Mouse (Mus musculus) liver, adult (tissue): Measurements from ENCODE around the gene Ets2.
A peak's percentile ranks its signal among the peaks of the same experiment; 100 is the strongest.

Experiments
- GATA4 ChIP-seq: IDR thresholded peaks from 2 replicates; pipeline ENCODE4 v1.6.1; 2014; ENCODE audit warnings: mild to moderate bottlenecking, low read length; ENCODE audit not compliant: insufficient replicate concordance

Ets2 gene

GRCm38 (mm10) chr16:95676668-95677067 is 25.2 kb upstream of the Ets2 start:
- TF ChIP-seq GATA4, result no peak

GRCm38 (mm10) chr16:95682431-95682892 is 19.4 kb upstream of the Ets2 start:
- TF ChIP-seq GATA4, result peak; percentile 92; the same call in 1 of the 2 replicates

DNA sequence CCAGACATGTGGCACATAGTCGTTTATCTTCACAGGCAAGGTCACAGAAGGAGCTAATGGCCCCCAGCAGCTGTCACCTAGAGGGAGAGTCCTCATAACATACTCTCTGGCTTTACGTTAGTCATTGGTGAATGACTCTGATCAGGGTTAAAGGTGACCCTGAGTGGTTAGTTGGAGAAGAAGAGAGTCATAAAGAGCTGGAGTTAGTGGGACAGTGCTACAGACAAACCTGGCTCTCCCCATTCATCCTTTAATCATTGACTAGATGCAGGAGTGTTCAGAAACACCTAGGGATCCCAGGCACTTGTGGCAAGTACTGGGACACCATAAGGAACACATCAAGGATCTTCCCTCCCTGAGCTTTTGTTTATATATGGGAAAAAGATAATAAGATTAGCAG is 16.1 kb upstream of the Ets2 start:
- no peak for TF ChIP-seq GATA4

DNA sequence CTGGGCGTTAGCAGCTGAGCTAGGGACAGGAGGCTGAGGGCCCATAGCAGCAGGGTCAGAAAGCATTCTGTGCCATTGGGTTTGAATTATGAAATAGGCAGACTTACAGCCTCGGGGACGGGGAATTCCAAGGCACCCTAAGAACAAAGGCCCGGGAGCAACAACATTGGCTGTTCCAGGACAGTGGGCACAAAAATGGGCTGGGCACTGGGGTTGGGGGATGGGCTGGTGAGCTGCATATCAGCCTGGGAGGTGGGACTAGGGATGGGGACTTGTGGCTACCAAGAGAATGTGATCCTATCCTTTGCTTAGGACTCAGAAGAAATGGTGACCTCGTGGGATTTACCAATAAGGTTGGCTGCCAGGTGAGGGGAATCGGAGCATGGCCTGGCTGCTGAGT is 15.6 kb upstream of the Ets2 start:
- TF ChIP-seq GATA4, result no peak

DNA sequence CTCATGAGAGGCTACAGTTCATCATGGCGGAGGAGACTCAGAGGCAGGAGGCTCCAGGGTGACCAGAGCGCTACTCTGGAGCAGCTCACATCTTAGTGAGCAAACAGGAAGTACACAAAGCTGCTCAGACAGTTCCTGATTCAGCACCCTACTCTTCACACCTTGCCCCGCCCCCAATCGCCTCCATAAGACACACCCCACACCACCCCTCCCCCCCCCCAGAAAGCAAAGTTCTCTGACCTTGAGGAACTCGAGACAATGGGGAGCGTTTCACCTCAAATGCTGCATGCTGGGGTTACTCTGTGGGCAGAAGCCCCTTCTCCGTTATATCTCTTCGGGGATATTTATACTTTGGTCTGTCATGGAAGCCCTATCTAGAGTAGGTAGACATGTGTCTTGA is 15.0 kb upstream of the Ets2 start:
- no peak for TF ChIP-seq GATA4

DNA sequence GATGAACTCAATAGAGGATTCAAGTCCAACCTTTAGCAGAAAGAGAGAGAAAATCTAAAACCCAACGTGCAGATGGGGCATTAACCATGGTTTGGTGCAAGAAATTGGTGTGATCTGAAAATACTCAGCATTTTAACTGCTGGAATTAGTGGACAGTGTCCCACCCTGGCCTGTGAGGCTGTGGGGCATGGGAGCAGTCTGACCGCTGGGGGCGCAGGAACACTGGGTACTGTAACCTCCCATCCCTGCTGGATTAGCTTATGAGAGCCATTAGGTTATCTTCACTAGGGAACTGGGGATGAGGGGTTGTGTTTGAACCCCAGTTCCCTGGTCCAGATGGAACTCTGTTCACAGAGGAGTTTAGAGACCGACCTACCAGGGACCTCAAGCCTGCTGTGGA is 13.9 kb upstream of the Ets2 start:
- TF ChIP-seq GATA4, result no peak

DNA sequence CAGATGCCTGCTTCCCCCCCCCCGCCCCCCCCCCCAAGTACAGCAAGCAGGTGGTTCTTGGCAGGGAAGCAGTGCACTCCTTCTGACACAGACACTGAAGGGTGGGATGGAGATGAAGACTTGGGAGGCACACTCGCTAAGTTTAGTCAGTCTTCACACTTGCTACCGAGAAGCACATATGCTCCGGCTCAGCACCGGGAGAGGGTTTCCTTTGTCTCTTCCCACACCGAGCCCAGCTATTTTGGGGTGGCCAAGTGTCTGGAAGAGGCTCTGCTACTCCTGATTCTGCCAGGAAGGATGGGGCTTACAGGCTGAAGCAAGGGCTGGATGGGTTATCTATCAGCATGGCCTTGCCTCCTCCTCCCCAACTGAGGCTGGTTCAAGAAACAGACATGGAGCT is 5.3 kb upstream of the Ets2 start:
- no peak for TF ChIP-seq GATA4

DNA sequence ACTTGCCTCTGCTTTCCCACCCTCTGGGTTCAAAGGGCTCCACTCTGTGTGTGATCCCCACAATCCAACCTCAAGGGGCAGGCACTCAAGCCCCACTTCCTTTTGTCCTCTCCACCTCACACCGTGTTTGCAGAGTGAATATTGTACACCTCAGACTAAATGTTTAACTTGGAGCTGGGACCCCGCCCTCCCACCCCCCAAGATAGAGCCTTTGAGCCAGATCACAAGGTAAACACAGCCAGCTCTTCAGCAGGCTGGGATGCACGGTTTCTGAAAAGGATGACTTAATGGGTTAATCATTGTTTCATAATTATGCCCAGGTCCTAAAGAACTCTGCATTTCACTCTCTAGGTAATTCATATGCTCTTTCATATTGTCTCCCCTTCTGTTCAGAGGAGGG is 2.2 kb upstream of the Ets2 start:
- no peak for TF ChIP-seq GATA4

- TF ChIP-seq GATA4, result no peak
Observed at GRCm38 (mm10) chr16:95700224-95700623, 1.7 kb upstream of the Ets2 start.

- TF ChIP-seq GATA4, result no peak
Observed at GRCm38 (mm10) chr16:95702562-95703545, 979 bp downstream of the Ets2 start.

DNA sequence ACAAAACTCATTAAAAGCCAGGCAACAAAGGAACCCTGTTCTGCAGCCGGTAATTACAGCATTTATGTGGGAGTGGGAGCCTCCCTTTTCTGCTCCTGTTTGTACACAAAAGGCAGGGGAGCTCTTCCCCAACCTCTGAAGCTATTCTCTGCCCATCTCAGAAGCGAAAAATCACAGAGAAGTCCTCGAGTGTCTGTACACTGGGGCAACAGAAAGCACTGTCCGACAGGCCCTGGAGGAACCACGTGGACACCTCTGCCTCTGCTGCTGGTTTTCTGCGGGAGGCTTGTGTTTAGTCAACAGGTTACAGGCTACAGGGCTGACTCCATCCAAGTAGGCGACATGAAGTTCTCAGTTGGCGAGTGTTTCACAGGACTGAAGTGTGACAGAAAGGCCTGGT is 2.1 kb downstream of the Ets2 start:
- no peak for TF ChIP-seq GATA4

GRCm38 (mm10) chr16:95704662-95705330 is 2.9 kb downstream of the Ets2 start:
- TF ChIP-seq GATA4, result no peak

DNA sequence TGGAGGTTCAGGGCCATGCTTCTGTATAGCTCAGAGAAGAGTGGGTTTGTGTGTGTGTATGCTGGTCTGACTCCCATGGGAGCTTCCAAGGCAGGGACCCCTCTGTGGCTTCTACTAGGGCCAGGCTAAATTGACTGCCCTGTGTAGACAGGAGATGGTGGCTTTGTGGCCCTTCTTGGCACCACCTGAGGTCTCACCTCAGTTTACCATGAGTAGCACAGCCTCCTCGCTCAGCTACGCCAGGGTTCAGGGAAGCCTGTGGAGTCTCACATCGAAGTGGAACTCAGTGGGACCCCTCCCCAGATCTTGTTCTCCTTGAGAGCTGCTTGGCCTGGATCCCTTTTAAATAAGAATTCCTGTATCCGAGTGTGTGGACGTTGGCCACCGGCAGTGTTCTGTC is 3.9 kb downstream of the Ets2 start:
- TF ChIP-seq GATA4, result no peak

DNA sequence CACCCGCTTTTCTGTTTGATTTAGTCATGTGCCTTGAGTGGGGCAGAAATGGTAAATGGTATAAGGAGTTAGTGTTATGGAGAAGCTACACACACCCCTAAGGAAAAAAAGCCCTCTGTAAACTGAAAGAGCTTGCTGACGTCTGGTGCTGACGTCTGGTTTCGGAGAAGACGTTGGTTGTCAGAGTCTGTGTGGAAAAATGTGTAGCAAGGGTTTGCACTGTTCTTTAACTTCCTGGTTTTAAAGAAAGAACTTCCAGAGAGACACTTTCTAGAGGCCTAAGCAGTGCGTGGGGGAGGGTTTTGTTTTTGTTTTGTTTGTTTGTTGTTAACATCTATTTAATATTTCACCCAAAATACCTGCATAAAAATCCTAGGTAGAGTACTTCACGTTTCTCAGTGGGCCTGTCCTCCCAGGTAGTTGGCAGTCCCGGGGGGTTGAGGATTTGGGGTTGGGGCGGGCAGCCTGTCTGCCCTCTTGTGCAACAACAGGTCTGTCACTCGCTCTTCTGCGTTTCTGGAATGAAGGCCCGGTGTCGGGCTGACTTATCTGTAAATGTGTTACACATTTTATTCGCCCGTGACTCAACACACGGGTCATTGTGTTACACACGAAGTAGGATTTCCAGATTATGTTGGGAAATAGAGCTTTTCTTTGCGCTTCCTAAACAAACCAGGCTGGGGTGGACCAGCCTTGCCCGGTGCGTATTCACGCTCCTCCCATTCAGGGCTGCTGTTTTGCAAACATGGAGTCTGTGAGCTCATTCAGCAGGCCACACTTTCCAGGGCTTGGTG is 6.5 kb downstream of the Ets2 start:
- 0 out of 2 replicates have a peak, but pooled peaks have one; percentile 35 for TF ChIP-seq GATA4

DNA sequence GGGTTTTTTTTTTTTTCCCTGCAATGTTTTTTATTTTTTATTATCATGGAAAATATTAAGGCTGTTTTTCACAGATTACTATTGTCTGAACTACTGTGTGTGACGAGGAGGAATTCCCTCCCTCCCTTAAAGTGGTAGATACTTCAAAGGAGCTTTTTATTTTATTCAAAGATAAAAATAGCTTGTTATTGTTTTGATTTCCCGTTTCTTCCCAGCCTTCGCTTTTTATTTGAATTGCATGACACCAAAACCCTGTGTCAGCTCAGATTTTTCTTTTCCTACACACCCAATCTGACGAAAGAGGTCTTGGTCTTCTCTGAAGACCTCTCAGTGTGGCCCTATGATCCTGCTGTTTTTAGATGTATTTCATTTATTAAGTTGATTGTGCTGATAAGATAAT is 7.3 kb downstream of the Ets2 start:
- no peak for TF ChIP-seq GATA4
